Mouse (Mus musculus) liver, postnatal 0 days (tissue): ENCODE results near the gene Gm17617.

Source experiments
- CTCF ChIP-seq: sonication (generic); IDR thresholded peaks from 2 replicates; pipeline ENCODE4 v1.5.1; 2016; ENCODE audit warnings: antibody characterized with exemption, low read depth
- EP300 ChIP-seq: IDR thresholded peaks from 2 replicates; pipeline ENCODE4 v1.6.1; 2016; ENCODE audit warnings: antibody characterized with exemption, low read depth, mild to moderate bottlenecking

- TF ChIP-seq CTCF (no peak), EP300 (no peak)
Measured at GRCm38 (mm10) chr13:55152621-55153415, 19.5 kb upstream of the Gm17617 start, which contains the start of gene Fgfr4.
